Mouse (Mus musculus): Measurements from ENCODE around the gene Pgls. TPM values are rescaled to one million over a fixed set of nuclear protein-coding genes. Genes with fewer than 3 reads are reported as not detected.

Gene Pgls
- 239 and 245 TPM in 2 replicates for polyA plus RNA-seq (2014; fragmentation: Nextera tagmentation; extraction: Ambion mirVana)

DNA sequence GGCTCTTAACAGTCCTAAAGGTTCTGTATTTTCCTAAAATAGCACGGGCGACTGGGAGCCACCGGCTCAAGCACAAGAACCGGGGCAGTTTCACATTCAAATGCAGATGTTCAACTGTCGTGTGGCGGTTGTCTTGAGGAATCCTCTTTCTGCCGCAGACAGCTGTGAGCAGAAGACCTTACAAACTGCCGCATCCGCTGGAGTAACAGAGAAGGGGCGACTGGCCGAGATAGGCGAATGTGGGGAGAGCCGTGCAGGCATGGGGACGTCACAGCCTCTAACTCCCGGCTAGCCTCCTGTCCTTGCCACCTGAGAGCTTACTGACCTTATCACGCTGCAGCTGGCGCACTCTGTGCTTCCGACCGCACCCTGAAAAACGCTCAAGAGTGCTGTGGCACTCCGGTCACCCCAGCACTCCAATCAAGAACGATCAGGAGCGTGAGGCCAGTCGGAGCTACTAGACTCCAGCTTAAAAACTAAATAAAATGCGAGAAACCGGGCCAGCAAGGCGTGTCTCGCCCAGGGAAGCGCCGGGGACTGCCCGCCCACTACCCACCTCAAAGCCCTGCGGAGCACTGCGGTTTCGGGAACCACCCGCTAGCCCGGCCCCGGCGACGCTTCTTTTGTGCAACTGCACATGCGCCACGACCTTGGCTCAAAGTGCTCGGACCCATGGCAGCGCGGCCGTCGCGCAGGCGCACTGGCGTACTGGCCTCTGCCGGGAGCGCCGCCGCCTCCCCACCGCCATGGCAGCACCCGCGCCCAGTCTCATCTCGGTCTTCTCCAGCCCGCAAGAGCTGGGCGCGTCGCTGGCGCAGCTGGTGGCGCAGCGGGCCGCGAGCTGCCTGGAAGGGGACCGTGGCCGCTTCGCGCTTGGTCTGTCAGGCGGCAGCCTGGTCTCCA is at the start of gene Pgls:
Gene Pgls, plus strand, starts transcription at position 706 of the 903 bp plus-strand sequence.
- DNase-seq (ENCODE audit: low spot score) (peak; percentile 97), ATAC-seq (ENCODE audit: low read depth) (peak; percentile 89)
- Histone ChIP-seq H3K9ac (ENCODE audit: low read depth, low read length) (peak within 1 kb of the TSS; percentile 96), H3K4me2 (ENCODE audit: low read depth, low read length) (peak within 1 kb of the TSS; percentile 96), H3K27me3 (replicated peaks; ENCODE audit: control insufficient read depth, insufficient read depth, low read length) (no peaks in the 10 kb centered on the region), H3K4me3 (ENCODE audit: low read depth, low read length) (peak within 1 kb of the TSS; percentile 90), H3K27ac (replicated peaks; ENCODE audit: low read depth, low read length) (peak within 1 kb of the TSS; percentile 97), H3K9me3 (ENCODE audit: control insufficient read depth, low read length) (no peaks in the 10 kb centered on the region), H3K36me3 (ENCODE audit: control insufficient read depth, insufficient read depth, low read length) (peaks cover 17% of the 10 kb centered on the region; the same call in 1 of the 2 replicates), H3K4me1 (ENCODE audit: control insufficient read depth, insufficient read depth, low read length) (peaks cover 13% of the 10 kb centered on the region)
- WGBS: under 1% methylated on average over 53 of the region's 71 CpGs

GRCm38 (mm10) chr8:71542632-71543343 is 49.2 kb upstream of the Pgls start, which contains the start of gene Mvb12a:
TSS of gene Mvb12a (plus strand) at chr8:71542922.
- peak within 1 kb of the TSS; percentile 82 for H3K9ac ChIP-seq (ENCODE audit: low read depth, low read length)
- DNase-seq (ENCODE audit: low spot score) (peak; percentile 100), ATAC-seq (ENCODE audit: low read depth) (peak; percentile 97)
- H3K36me3 ChIP-seq (ENCODE audit: control insufficient read depth, insufficient read depth, low read length): peaks cover 25% of the 10 kb centered on the region
- peak within 1 kb of the TSS; percentile 93 for H3K4me3 ChIP-seq (ENCODE audit: low read depth, low read length)
- H3K9me3 ChIP-seq (ENCODE audit: control insufficient read depth, low read length): no peaks in the 10 kb centered on the region
- H3K27me3 ChIP-seq (replicated peaks; ENCODE audit: control insufficient read depth, insufficient read depth, low read length): no peaks in the 10 kb centered on the region
- H3K4me2 ChIP-seq (ENCODE audit: low read depth, low read length): peak within 1 kb of the TSS; percentile 82
- no peak within 1 kb of the TSS; the same call in 1 of the 2 replicates for H3K27ac ChIP-seq (replicated peaks; ENCODE audit: low read depth, low read length)
- peaks cover 10% of the 10 kb centered on the region for H3K4me1 ChIP-seq (ENCODE audit: control insufficient read depth, insufficient read depth, low read length)
- 0% methylated on average over 21 of the region's 55 CpGs for WGBS

DNA sequence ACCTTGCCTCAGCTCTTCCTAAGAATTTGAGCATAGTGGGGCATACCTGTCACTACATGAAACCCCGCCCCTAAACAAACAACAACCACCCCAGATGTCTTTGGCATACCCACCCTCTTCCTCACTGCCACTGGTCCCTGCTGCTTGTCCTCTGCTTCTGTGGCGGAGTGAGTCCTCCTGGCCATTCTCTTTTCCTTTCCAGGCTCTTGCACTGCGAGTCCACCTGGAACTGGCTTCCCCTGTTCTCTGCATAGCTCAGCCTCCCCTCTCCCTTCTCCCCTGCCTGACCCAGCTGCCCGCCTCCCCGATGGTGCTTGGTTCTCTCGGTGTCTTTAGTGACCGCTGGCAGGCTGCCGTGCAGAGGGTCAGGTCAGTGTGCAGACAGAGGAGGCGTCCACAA is 48.2 kb upstream of the Pgls start:
- peak overlapping the region; percentile 82; the same call in 1 of the 2 replicates for H3K9ac ChIP-seq (ENCODE audit: low read depth, low read length)
- peak overlapping the region; percentile 93 for H3K4me3 ChIP-seq (ENCODE audit: low read depth, low read length)
- no peaks in the 10 kb centered on the region for H3K9me3 ChIP-seq (ENCODE audit: control insufficient read depth, low read length)
- H3K27me3 ChIP-seq (replicated peaks; ENCODE audit: control insufficient read depth, insufficient read depth, low read length): no peaks in the 10 kb centered on the region
- peak overlapping the region; percentile 82 for H3K4me2 ChIP-seq (ENCODE audit: low read depth, low read length)
- no peak overlapping the region for H3K27ac ChIP-seq (replicated peaks; ENCODE audit: low read depth, low read length)
- peaks cover 7% of the 10 kb centered on the region for H3K4me1 ChIP-seq (ENCODE audit: control insufficient read depth, insufficient read depth, low read length)
- WGBS: 84% methylated on average over 9 of the region's 9 CpGs
- no peak for DNase-seq (ENCODE audit: low spot score)
- ATAC-seq (ENCODE audit: low read depth): no peak
- H3K36me3 ChIP-seq (ENCODE audit: control insufficient read depth, insufficient read depth, low read length): peaks cover 34% of the 10 kb centered on the region

DNA sequence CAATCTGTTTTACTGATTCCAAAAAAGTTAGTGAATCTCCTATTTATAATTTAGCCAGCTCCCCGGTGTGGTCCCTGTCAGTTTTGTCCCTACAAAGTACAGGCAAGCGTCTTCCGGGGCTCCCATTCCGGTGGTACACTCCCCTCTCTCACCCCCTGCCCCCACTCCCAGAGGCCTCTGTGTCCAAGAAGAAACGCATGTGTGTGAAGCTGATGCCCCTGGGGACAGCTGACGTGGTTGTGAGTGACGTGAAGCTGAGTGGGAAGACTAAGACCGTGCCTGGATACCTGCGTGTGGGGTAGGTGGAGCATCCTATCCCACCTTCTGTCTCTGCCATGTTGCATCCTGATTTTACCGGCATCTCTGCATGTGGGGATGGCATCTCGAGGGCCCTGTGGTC is 46.9 kb upstream of the Pgls start:
- Histone ChIP-seq H3K9ac (ENCODE audit: low read depth, low read length) (no peak overlapping the region), H3K4me2 (ENCODE audit: low read depth, low read length) (no peak overlapping the region), H3K27ac (replicated peaks; ENCODE audit: low read depth, low read length) (no peak overlapping the region), H3K4me3 (ENCODE audit: low read depth, low read length) (no peak overlapping the region), H3K27me3 (replicated peaks; ENCODE audit: control insufficient read depth, insufficient read depth, low read length) (no peaks in the 10 kb centered on the region), H3K36me3 (ENCODE audit: control insufficient read depth, insufficient read depth, low read length) (peaks cover 36% of the 10 kb centered on the region), H3K9me3 (ENCODE audit: control insufficient read depth, low read length) (no peaks in the 10 kb centered on the region), H3K4me1 (ENCODE audit: control insufficient read depth, insufficient read depth, low read length) (peaks cover 7% of the 10 kb centered on the region)
- DNase-seq (ENCODE audit: low spot score) (no peak), ATAC-seq (ENCODE audit: low read depth) (no peak)
- WGBS: 86% methylated on average over 10 of the region's 11 CpGs

DNA sequence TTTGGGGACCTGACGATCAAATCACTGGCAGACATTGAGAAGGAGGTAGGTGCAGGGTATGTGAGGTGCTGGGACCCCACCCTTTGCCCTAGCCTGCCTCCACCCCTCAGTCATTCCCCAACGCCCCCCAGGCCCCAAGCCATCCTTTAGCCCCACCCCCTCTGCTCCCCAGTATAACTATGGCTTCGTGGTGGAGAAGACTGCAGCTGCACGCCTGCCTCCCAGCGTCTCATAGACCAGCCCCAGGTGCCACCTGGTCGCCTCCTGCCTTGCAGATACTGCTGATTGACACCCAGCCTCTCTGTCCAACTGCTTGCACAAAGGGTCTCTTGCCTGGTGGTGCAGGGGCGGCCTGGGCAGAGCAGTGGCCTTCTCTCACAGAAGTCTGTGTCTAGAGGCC is 44.4 kb upstream of the Pgls start:
- no peak for DNase-seq (ENCODE audit: low spot score)
- no peak overlapping the region for H3K27ac ChIP-seq (replicated peaks; ENCODE audit: low read depth, low read length)
- peaks cover 7% of the 10 kb centered on the region for H3K4me1 ChIP-seq (ENCODE audit: control insufficient read depth, insufficient read depth, low read length)
- no peak overlapping the region for H3K9ac ChIP-seq (ENCODE audit: low read depth, low read length)
- H3K9me3 ChIP-seq (ENCODE audit: control insufficient read depth, low read length): no peaks in the 10 kb centered on the region
- H3K36me3 ChIP-seq (ENCODE audit: control insufficient read depth, insufficient read depth, low read length): peaks cover 36% of the 10 kb centered on the region
- H3K27me3 ChIP-seq (replicated peaks; ENCODE audit: control insufficient read depth, insufficient read depth, low read length): no peaks in the 10 kb centered on the region
- H3K4me2 ChIP-seq (ENCODE audit: low read depth, low read length): no peak overlapping the region
- no peak overlapping the region for H3K4me3 ChIP-seq (ENCODE audit: low read depth, low read length)
- 90% methylated on average over 7 of the region's 7 CpGs for WGBS
- ATAC-seq (ENCODE audit: low read depth): no peak

- H3K27ac ChIP-seq (replicated peaks; ENCODE audit: low read depth, low read length): no peak overlapping the region
- WGBS: 69% methylated on average over 7 of the region's 7 CpGs
Measured at GRCm38 (mm10) chr8:71550754-71551153, 41.2 kb upstream of the Pgls start.

GRCm38 (mm10) chr8:71552770-71553169 is 39.2 kb upstream of the Pgls start:
- 37% methylated on average over 6 of the region's 6 CpGs for WGBS
- Histone ChIP-seq H3K4me3 (ENCODE audit: low read depth, low read length) (no peak overlapping the region), H3K4me1 (ENCODE audit: control insufficient read depth, insufficient read depth, low read length) (no peaks in the 10 kb centered on the region), H3K27me3 (replicated peaks; ENCODE audit: control insufficient read depth, insufficient read depth, low read length) (peaks cover 20% of the 10 kb centered on the region), H3K9me3 (ENCODE audit: control insufficient read depth, low read length) (no peaks in the 10 kb centered on the region), H3K27ac (replicated peaks; ENCODE audit: low read depth, low read length) (no peak overlapping the region), H3K36me3 (ENCODE audit: control insufficient read depth, insufficient read depth, low read length) (peaks cover 11% of the 10 kb centered on the region), H3K9ac (ENCODE audit: low read depth, low read length) (no peak overlapping the region), H3K4me2 (ENCODE audit: low read depth, low read length) (no peak overlapping the region)
- ATAC-seq (ENCODE audit: low read depth) (no peak), DNase-seq (ENCODE audit: low spot score) (no peak)

More at GRCm38 (mm10) chr8:71550754-71551153, 41.2 kb upstream of the Pgls start:
- DNase-seq (ENCODE audit: low spot score) (no peak), ATAC-seq (ENCODE audit: low read depth) (no peak)
- H3K36me3 ChIP-seq (ENCODE audit: control insufficient read depth, insufficient read depth, low read length): peaks cover 28% of the 10 kb centered on the region
- 0 out of 2 replicates have a peak, but pooled peaks cover 4% of the 10 kb centered on the region for H3K27me3 ChIP-seq (replicated peaks; ENCODE audit: control insufficient read depth, insufficient read depth, low read length)
- H3K4me3 ChIP-seq (ENCODE audit: low read depth, low read length): no peak overlapping the region
- no peaks in the 10 kb centered on the region for H3K4me1 ChIP-seq (ENCODE audit: control insufficient read depth, insufficient read depth, low read length)
- no peaks in the 10 kb centered on the region for H3K9me3 ChIP-seq (ENCODE audit: control insufficient read depth, low read length)
- H3K4me2 ChIP-seq (ENCODE audit: low read depth, low read length): no peak overlapping the region
- H3K9ac ChIP-seq (ENCODE audit: low read depth, low read length): no peak overlapping the region

DNA sequence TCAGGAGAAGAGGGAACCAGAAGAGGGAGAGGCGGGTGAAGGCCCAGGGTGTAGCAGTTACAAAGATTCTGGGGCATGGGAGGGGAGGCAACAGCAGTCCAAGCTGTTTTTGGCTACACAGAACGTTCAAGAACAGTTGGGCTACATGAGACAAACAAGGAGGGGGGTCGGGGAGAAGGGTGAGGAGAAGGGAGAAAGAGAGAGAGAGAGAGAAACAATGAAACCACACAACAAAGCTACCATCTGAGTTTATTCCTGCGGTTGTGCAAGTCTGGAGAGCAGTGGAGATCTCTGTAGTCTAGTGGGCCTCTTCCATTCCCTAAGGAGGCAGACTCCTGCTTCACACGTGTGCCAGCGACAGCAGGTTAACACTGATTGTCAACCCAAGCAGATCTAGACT is 38.0 kb upstream of the Pgls start:
- Histone ChIP-seq H3K27me3 (replicated peaks; ENCODE audit: control insufficient read depth, insufficient read depth, low read length) (peaks cover 32% of the 10 kb centered on the region), H3K36me3 (ENCODE audit: control insufficient read depth, insufficient read depth, low read length) (no peaks in the 10 kb centered on the region), H3K4me1 (ENCODE audit: control insufficient read depth, insufficient read depth, low read length) (no peaks in the 10 kb centered on the region), H3K9ac (ENCODE audit: low read depth, low read length) (no peak overlapping the region), H3K9me3 (ENCODE audit: control insufficient read depth, low read length) (no peaks in the 10 kb centered on the region), H3K27ac (replicated peaks; ENCODE audit: low read depth, low read length) (no peak overlapping the region), H3K4me3 (ENCODE audit: low read depth, low read length) (no peak overlapping the region), H3K4me2 (ENCODE audit: low read depth, low read length) (no peak overlapping the region)
- WGBS: 56% methylated on average over 6 of the region's 6 CpGs
- ATAC-seq (ENCODE audit: low read depth) (no peak), DNase-seq (ENCODE audit: low spot score) (no peak)

Measured in embryonic facial prominence, embryonic 14.5 days (tissue).